Mouse (Mus musculus): ENCODE results near the gene Rps6kb2. TPM values are rescaled to one million over a fixed set of nuclear protein-coding genes. Genes with fewer than 3 reads are reported as not detected.
A peak's percentile ranks its signal among the peaks of the same experiment; 100 is the strongest.

Gene Rps6kb2
- polyA plus RNA-seq, 1 experiment from 2014 or later: 61.6 TPM

- no peaks in the 10 kb centered on the region for H3K9me3 ChIP-seq
- ATAC-seq (ENCODE audit: low FRiP score): no peak
- no peaks in the 10 kb centered on the region for H3K36me3 ChIP-seq
- WGBS: 70% methylated on average over 2 of the region's 2 CpGs
- no peak overlapping the region for H3K9ac ChIP-seq
- H3K27me3 ChIP-seq: no peaks in the 10 kb centered on the region
- no peak overlapping the region for H3K27ac ChIP-seq
- H3K4me2 ChIP-seq: no peak overlapping the region
- no peak overlapping the region for H3K4me3 ChIP-seq
- H3K4me1 ChIP-seq (replicated peaks): peaks cover 17% of the 10 kb centered on the region
Observed at GRCm38 (mm10) chr19:4183689-4184088, 20.5 kb upstream of the Rps6kb2 start.

- Histone ChIP-seq H3K9ac (peak overlapping the region; percentile 30; the same call in 1 of the 2 replicates), H3K27ac (no peak overlapping the region), H3K36me3 (no peaks in the 10 kb centered on the region), H3K9me3 (no peaks in the 10 kb centered on the region), H3K4me1 (replicated peaks) (peaks cover 17% of the 10 kb centered on the region), H3K4me3 (no peak overlapping the region), H3K27me3 (no peaks in the 10 kb centered on the region), H3K4me2 (no peak overlapping the region)
- ATAC-seq (ENCODE audit: low FRiP score): no peak
- 42% methylated on average over 3 of the region's 3 CpGs for WGBS
Observed at GRCm38 (mm10) chr19:4181892-4182291, 18.7 kb upstream of the Rps6kb2 start.

DNA sequence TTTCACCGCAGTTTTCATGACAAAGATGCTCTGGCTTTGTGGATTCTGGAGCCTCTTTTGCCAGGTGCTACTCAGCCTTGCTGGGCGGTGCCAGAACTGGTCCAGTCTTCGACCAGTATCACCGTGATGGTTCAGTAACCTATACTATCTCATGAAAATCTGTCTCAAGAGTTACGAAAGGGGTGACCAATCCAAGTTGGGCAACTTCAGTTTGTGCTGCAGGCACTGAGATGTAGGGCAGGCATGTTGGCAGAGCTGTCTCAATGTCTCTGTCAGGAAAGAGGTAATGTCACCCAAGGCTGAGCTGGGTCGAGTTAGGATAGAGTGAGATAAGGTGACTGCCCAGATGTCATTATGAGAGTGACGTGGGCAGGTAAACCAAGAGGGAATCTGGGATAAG, 17.3 kb upstream of the Rps6kb2 start:
- no peak for ATAC-seq (ENCODE audit: low FRiP score)
- Histone ChIP-seq H3K27ac (no peak overlapping the region), H3K9ac (no peak overlapping the region), H3K9me3 (no peaks in the 10 kb centered on the region), H3K36me3 (no peaks in the 10 kb centered on the region), H3K4me1 (replicated peaks) (peaks cover 20% of the 10 kb centered on the region), H3K4me2 (no peak overlapping the region), H3K4me3 (no peak overlapping the region), H3K27me3 (no peaks in the 10 kb centered on the region)
- WGBS: 92% methylated on average over 7 of the region's 7 CpGs

DNA sequence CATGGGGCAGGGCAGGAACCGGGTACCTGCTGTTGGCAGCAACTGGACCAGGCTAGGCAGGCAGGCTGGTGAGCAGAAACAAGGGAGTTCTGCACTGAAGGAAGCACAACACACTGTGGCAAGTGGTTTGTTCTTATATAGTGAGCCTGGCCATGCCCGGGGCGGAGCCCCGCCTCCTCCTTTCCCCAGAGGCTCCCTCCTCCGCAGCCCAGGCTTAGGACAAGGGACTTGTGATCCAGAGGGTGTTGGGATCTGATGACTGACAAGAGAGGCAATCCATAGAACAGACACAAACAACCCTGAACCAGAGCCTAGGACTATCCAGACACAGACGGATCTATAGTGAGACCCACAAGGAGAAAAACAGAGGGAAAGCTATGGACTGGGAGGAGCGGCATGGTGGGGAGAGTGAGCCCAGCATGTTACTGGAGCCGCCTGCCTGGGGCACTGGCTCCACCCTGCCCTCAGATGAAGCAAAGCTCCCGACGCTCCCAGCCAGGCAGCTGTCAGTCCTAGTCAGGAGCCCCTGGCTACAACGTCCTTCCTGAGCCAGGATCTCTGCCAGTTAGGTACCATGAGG, 12.3 kb upstream of the Rps6kb2 start, which contains the start of gene Carns1:
TSS of gene Carns1 (minus strand) at position 112 of the 580 bp plus-strand sequence.
- H3K4me1 ChIP-seq (replicated peaks): peaks cover 17% of the 10 kb centered on the region
- peak; percentile 37; the same call in 1 of the 2 replicates for ATAC-seq (ENCODE audit: low FRiP score)
- H3K9ac ChIP-seq: peak within 1 kb of the TSS; percentile 60; the same call in 1 of the 2 replicates
- no peaks in the 10 kb centered on the region for H3K9me3 ChIP-seq
- WGBS: 4% methylated on average over 11 of the region's 11 CpGs
- H3K27ac ChIP-seq: no peak within 1 kb of the TSS
- H3K4me3 ChIP-seq: peak within 1 kb of the TSS; percentile 4
- peak within 1 kb of the TSS; percentile 31 for H3K4me2 ChIP-seq
- no peaks in the 10 kb centered on the region for H3K36me3 ChIP-seq
- H3K27me3 ChIP-seq: 0 out of 2 replicates have a peak, but pooled peaks cover 2% of the 10 kb centered on the region

DNA sequence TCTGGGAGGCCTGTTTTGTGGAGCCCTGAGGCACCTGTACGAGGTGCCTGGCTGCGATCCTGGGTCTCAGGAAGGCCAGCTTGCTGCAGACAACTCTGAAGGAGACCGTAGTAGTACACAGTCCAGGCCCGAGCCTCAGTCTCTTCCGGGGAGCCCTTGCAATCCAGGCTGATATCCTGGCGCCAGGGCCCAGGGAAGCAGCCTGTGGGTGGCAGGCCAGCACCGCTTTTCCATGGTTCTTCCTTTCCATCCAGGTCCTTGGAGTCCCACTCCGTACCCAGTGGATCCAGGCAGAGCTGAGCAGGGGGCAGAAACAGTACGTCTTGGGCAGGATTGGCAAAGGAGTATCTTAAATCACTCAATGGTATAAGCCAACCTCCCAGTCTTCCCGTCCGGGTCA, 9.8 kb upstream of the Rps6kb2 start:
- H3K9ac ChIP-seq: peak overlapping the region; percentile 35; the same call in 1 of the 2 replicates
- H3K4me3 ChIP-seq: no peak overlapping the region
- H3K9me3 ChIP-seq: no peaks in the 10 kb centered on the region
- no peak overlapping the region for H3K27ac ChIP-seq
- ATAC-seq (ENCODE audit: low FRiP score): no peak
- 0 out of 2 replicates have a peak, but pooled peaks cover 2% of the 10 kb centered on the region for H3K27me3 ChIP-seq
- peaks cover 28% of the 10 kb centered on the region for H3K4me1 ChIP-seq (replicated peaks)
- H3K36me3 ChIP-seq: no peaks in the 10 kb centered on the region
- WGBS: 62% methylated on average over 11 of the region's 11 CpGs
- H3K4me2 ChIP-seq: no peak overlapping the region

DNA sequence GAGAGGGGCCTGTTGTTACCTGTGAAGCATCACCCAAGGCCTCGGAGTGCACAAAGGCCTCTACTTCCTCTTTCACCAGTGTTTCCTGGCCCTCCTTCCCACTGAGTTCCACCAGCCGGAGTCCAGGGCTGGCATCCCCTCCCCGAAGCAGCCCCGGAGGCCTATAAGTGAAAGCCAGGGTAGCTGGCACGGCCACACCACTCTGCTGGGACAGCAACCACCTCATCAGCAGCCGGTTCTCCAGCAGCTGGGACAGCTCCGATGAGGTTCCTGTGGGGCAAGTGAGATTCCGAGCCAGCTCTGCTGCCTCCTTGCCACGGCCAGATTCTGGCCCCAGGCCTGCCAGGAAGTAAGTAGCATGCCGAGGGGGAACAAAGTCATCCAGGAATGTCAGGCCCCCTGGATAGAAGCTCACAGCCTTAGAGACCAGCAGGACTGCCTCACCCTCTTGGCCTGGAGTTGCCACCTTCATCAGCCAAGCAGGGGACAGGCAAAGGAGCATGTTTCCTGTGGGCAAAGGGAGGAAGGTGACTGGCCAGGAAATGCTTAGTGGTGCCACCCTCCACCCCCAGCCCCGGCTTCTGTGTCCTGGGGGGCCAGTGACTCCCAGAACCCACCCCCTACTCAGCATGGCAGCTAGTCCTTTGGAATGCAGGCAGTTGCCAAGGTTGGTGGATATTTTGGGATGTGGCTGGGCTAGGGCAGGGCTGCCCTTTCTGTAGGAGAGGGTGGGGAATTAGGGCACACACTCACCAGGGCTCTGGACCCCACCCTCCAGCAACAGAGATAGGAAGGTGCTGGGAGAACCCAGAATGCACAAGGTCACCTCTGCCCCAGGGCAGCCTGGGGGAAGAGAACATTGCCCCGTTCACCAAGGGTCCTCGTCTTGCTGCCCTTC, 8.5 kb upstream of the Rps6kb2 start:
- Histone ChIP-seq H3K9ac (peak overlapping the region; percentile 21), H3K27ac (no peak overlapping the region), H3K27me3 (0 out of 2 replicates have a peak, but pooled peaks cover 2% of the 10 kb centered on the region), H3K9me3 (no peaks in the 10 kb centered on the region), H3K36me3 (no peaks in the 10 kb centered on the region), H3K4me1 (replicated peaks) (peaks cover 28% of the 10 kb centered on the region), H3K4me2 (no peak overlapping the region), H3K4me3 (no peak overlapping the region)
- ATAC-seq (ENCODE audit: low FRiP score): no peak
- WGBS: 72% methylated on average over 13 of the region's 13 CpGs

- Histone ChIP-seq H3K36me3 (no peaks in the 10 kb centered on the region), H3K9ac (peak overlapping the region; percentile 81; the same call in 1 of the 2 replicates), H3K4me2 (no peak overlapping the region), H3K4me3 (no peak overlapping the region), H3K27me3 (0 out of 2 replicates have a peak, but pooled peaks cover 2% of the 10 kb centered on the region), H3K4me1 (replicated peaks) (peaks cover 27% of the 10 kb centered on the region), H3K27ac (no peak overlapping the region), H3K9me3 (no peaks in the 10 kb centered on the region)
- no peak for ATAC-seq (ENCODE audit: low FRiP score)
- WGBS: 92% methylated on average over 10 of the region's 10 CpGs
Observed at GRCm38 (mm10) chr19:4170723-4171392, 7.7 kb upstream of the Rps6kb2 start.

- Histone ChIP-seq H3K4me2 (peak overlapping the region; percentile 78), H3K27ac (peak overlapping the region; percentile 94), H3K4me3 (peak overlapping the region; percentile 42), H3K9me3 (no peaks in the 10 kb centered on the region), H3K9ac (peak overlapping the region; percentile 81), H3K27me3 (0 out of 2 replicates have a peak, but pooled peaks cover 2% of the 10 kb centered on the region), H3K4me1 (replicated peaks) (peaks cover 18% of the 10 kb centered on the region), H3K36me3 (no peaks in the 10 kb centered on the region)
- peak; percentile 61 for ATAC-seq (ENCODE audit: low FRiP score)
- WGBS: 6% methylated on average over 27 of the region's 27 CpGs
Observed at GRCm38 (mm10) chr19:4169810-4170209, 6.7 kb upstream of the Rps6kb2 start.

DNA sequence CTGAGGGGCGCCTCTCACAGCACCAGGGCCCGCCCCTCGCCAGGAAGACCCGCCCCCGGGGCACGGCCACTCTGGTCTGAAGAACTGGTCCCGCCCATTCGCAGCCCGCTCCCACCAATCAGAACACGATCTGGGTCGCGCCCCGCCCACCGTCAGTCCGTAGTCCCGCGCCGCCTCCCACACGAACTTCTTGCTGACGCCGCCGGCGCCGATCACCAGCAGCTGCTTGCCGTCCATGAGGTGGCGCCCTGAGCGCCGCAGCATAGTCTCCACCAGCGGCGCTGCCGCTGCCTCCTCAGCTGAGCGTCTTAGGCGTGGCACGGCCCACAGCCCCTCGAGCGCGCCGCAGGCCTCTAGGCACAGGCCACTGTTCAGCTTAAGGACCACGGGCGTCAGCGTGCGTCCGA, 6.2 kb upstream of the Rps6kb2 start:
- peak overlapping the region; percentile 78 for H3K4me2 ChIP-seq
- H3K4me1 ChIP-seq (replicated peaks): peaks cover 18% of the 10 kb centered on the region
- H3K36me3 ChIP-seq: no peaks in the 10 kb centered on the region
- peak overlapping the region; percentile 81 for H3K9ac ChIP-seq
- WGBS: under 1% methylated on average over 43 of the region's 43 CpGs
- ATAC-seq (ENCODE audit: low FRiP score): peak; percentile 93
- H3K27me3 ChIP-seq: no peaks in the 10 kb centered on the region
- peak overlapping the region; percentile 42 for H3K4me3 ChIP-seq
- H3K9me3 ChIP-seq: no peaks in the 10 kb centered on the region
- peak overlapping the region; percentile 94 for H3K27ac ChIP-seq

GRCm38 (mm10) chr19:4166678-4167476, 3.7 kb upstream of the Rps6kb2 start:
- ATAC-seq (ENCODE audit: low FRiP score): no peak
- Histone ChIP-seq H3K9me3 (no peaks in the 10 kb centered on the region), H3K27ac (no peak overlapping the region), H3K9ac (peak overlapping the region; percentile 49), H3K4me3 (no peak overlapping the region), H3K4me1 (replicated peaks) (peaks cover 38% of the 10 kb centered on the region), H3K27me3 (no peaks in the 10 kb centered on the region), H3K36me3 (no peaks in the 10 kb centered on the region), H3K4me2 (no peak overlapping the region)
- WGBS: 82% methylated on average over 9 of the region's 9 CpGs

DNA sequence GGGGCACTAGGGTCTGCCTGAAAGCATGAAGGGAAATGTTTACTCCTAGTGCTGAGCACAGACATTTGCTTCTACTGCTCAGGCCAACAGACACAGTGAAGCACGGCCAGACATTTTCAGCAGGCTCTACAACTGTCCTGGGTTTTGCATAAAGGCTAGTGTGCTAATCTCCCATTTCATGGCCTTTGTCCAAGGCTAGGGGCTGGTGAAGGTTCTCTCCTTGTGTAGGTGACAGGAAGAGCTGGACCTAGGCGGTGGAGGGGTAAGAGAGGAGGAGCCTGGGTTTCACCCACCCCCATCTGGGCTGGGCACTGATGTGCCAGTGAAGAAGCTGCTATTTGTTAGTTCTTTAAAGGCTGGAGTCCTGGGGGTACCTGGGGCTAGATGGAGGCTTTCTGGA, 1.6 kb upstream of the Rps6kb2 start:
- Histone ChIP-seq H3K36me3 (peaks cover 18% of the 10 kb centered on the region), H3K4me1 (replicated peaks) (peaks cover 31% of the 10 kb centered on the region), H3K27ac (no peak overlapping the region; the same call in 1 of the 2 replicates), H3K9me3 (no peaks in the 10 kb centered on the region), H3K27me3 (no peaks in the 10 kb centered on the region), H3K4me2 (no peak overlapping the region), H3K4me3 (no peak overlapping the region), H3K9ac (peak overlapping the region; percentile 55; the same call in 1 of the 2 replicates)
- no peak for ATAC-seq (ENCODE audit: low FRiP score)
- 84% methylated on average over 2 of the region's 2 CpGs for WGBS

All from hindbrain, embryonic 13.5 days (tissue).